Mouse (Mus musculus): Measurements from ENCODE around the gene Gm21964. TPM values are rescaled to one million over a fixed set of nuclear protein-coding genes. Genes with fewer than 3 reads are reported as not detected.

Gm21964 gene
- total and polyA plus RNA-seq, 2 experiments from 2014 or later, result not detected

DNA sequence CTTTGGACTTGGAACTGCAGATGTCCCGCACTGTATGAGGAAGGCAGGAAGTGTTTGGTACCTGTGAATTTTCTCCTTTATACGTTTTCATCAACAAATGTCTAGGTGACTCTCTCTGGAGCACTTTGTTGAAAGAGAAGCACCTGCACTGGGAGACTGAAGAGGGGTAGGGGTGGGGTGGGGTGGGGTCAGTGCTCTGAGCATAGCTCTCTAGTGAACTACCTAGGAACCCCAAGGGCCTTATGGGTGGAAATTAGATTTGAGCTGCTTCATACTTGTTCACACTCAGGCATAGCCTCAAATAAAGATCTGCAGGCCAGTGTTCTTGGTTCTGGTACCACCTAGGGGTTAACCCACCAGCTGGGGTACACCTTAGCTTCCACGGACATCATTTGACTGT lies 1.6 kb downstream of the Gm21964 start, which contains the start of gene Gm17720:
Gene Gm17720, minus strand, starts transcription at position 101 of the 400 bp plus-strand sequence.
- Histone ChIP-seq H3K4me2 (ENCODE audit: low read depth) (no peak within 1 kb of the TSS), H3K9ac (no peak within 1 kb of the TSS), H3K27me3 (ENCODE audit: insufficient read depth, low read length) (no peaks in the 10 kb centered on the region), H3K27ac (ENCODE audit: low read depth, low read length) (no peak within 1 kb of the TSS), H3K4me1 (ENCODE audit: insufficient read depth) (no peaks in the 10 kb centered on the region), H3K4me3 (ENCODE audit: low read depth, low read length) (no peak within 1 kb of the TSS), H3K9me3 (ENCODE audit: low read length) (no peaks in the 10 kb centered on the region), H3K36me3 (ENCODE audit: insufficient read depth) (no peaks in the 10 kb centered on the region)
- DNase-seq, result no peak
- 92% methylated on average over 3 of the region's 3 CpGs for WGBS
- no peak for ATAC-seq
- no peak for TF ChIP-seq CTCF (IDR thresholded peaks at IDR 0.05; ENCODE audit: low read depth)

DNA sequence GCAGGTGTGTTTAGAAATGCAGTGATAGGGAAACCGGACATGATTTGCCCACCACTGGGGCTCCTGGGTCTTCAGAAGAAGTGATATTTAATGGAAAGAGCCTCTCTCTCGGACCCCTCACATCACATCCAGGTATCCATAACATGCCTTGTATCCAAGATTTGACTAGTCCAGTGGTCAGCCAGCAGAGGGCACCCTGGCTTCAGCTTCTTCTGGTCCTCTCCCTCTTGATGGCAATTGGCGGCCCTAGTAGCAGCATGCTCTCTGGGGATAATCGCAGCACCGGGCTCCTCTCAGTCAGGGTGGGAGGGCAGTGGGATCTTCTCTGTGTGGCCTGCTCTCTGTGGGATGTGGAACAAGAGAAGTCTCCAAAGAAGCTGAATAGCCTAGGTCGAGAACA lies 18.7 kb downstream of the Gm21964 start:
- TF ChIP-seq CTCF (IDR thresholded peaks at IDR 0.05; ENCODE audit: low read depth), result peak; percentile 64
- peak; percentile 25 for DNase-seq
- no peak overlapping the region for H3K27ac ChIP-seq (ENCODE audit: low read depth, low read length)
- H3K27me3 ChIP-seq (ENCODE audit: insufficient read depth, low read length), result no peaks in the 10 kb centered on the region
- 39% methylated on average over 6 of the region's 6 CpGs for WGBS
- no peak overlapping the region for H3K4me2 ChIP-seq (ENCODE audit: low read depth)
- no peaks in the 10 kb centered on the region for H3K36me3 ChIP-seq (ENCODE audit: insufficient read depth)
- H3K4me3 ChIP-seq (ENCODE audit: low read depth, low read length), result no peak overlapping the region
- no peaks in the 10 kb centered on the region for H3K9me3 ChIP-seq (ENCODE audit: low read length)
- no peaks in the 10 kb centered on the region for H3K4me1 ChIP-seq (ENCODE audit: insufficient read depth)
- ATAC-seq, result no peak
- no peak overlapping the region for H3K9ac ChIP-seq

DNA sequence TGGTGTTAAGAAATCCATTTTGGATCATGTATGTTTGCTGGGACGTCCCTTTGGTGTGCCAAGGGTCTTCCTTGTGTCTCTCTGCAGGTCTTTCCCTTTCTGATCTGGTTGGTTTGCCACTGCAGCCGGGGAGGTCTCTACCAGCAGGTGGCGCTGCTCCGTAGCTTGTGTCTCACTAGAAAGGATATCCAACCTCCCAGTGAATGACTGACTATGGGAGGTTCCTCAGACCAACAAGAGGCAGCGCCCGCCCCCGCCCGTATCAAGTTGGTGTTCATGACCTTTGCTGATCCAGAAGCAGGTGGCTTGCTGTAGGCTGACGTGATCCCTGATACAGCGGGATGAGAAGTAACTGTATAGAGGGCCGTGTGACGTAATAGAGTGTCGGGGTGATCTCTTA lies 29.5 kb downstream of the Gm21964 start:
- Histone ChIP-seq H3K27me3 (ENCODE audit: insufficient read depth, low read length) (no peaks in the 10 kb centered on the region), H3K9ac (no peak overlapping the region), H3K27ac (ENCODE audit: low read depth, low read length) (no peak overlapping the region), H3K4me2 (ENCODE audit: low read depth) (peak overlapping the region; percentile 6; the same call in 1 of the 2 replicates), H3K9me3 (ENCODE audit: low read length) (no peaks in the 10 kb centered on the region), H3K4me3 (ENCODE audit: low read depth, low read length) (no peak overlapping the region), H3K36me3 (ENCODE audit: insufficient read depth) (no peaks in the 10 kb centered on the region), H3K4me1 (ENCODE audit: insufficient read depth) (no peaks in the 10 kb centered on the region)
- ATAC-seq, result peak; percentile 60
- DNase-seq, result peak; percentile 90
- 21% methylated on average over 13 of the region's 13 CpGs for WGBS
- peak; percentile 88 for TF ChIP-seq CTCF (IDR thresholded peaks at IDR 0.05; ENCODE audit: low read depth)

DNA sequence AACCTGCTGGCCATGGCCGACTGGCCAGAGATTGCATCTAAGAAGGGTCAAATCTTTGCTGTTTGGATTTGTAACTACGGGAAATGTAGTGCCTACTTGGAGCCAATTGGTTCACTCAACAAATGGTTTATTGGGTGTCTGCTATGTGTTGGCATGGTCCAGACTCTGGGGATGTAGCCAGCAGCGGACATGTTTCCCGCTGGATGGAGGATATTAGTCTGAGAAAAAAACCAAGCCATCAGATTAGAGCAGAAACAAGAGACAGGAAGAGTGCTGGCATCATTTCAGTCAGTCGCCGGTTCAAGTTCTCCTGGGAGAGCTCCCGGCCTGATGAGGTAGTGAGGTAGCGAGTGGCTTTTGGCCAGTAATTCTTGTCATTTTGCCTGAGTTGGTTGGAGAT lies 33.2 kb downstream of the Gm21964 start:
- WGBS, result 84% methylated on average over 8 of the region's 8 CpGs
- Histone ChIP-seq H3K4me2 (ENCODE audit: low read depth) (no peak overlapping the region), H3K9me3 (ENCODE audit: low read length) (no peaks in the 10 kb centered on the region), H3K9ac (no peak overlapping the region), H3K27me3 (ENCODE audit: insufficient read depth, low read length) (no peaks in the 10 kb centered on the region), H3K36me3 (ENCODE audit: insufficient read depth) (no peaks in the 10 kb centered on the region), H3K27ac (ENCODE audit: low read depth, low read length) (no peak overlapping the region), H3K4me1 (ENCODE audit: insufficient read depth) (no peaks in the 10 kb centered on the region), H3K4me3 (ENCODE audit: low read depth, low read length) (no peak overlapping the region)
- ATAC-seq, result no peak
- TF ChIP-seq CTCF (IDR thresholded peaks at IDR 0.05; ENCODE audit: low read depth), result no peak
- DNase-seq, result no peak

DNA sequence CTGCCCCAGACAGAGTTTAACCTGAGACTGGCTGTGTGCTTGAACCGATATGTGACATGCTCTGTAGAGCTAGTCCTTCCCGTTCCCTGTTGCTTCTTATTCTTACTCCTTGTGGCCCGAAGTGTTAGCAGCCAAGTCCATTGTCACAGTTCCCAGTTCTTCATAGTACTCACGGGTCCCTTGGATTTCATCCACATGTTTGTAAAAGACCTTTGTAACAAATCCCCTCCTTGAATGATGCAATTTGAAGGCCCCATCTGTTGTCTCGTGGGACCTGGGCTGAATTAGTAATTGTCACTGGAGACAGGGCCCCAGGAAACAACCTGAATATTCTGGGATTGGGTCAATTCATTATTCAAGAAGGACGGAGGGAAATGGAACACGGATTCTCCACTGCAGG lies 34.5 kb downstream of the Gm21964 start:
- no peak overlapping the region for H3K4me2 ChIP-seq (ENCODE audit: low read depth)
- H3K27me3 ChIP-seq (ENCODE audit: insufficient read depth, low read length), result no peaks in the 10 kb centered on the region
- no peak for DNase-seq
- H3K36me3 ChIP-seq (ENCODE audit: insufficient read depth), result no peaks in the 10 kb centered on the region
- H3K4me3 ChIP-seq (ENCODE audit: low read depth, low read length), result no peak overlapping the region
- no peak for ATAC-seq
- H3K27ac ChIP-seq (ENCODE audit: low read depth, low read length), result no peak overlapping the region
- 36% methylated on average over 7 of the region's 7 CpGs for WGBS
- H3K9ac ChIP-seq, result no peak overlapping the region
- TF ChIP-seq CTCF (IDR thresholded peaks at IDR 0.05; ENCODE audit: low read depth), result no peak
- H3K4me1 ChIP-seq (ENCODE audit: insufficient read depth), result no peaks in the 10 kb centered on the region
- no peaks in the 10 kb centered on the region for H3K9me3 ChIP-seq (ENCODE audit: low read length)

DNA sequence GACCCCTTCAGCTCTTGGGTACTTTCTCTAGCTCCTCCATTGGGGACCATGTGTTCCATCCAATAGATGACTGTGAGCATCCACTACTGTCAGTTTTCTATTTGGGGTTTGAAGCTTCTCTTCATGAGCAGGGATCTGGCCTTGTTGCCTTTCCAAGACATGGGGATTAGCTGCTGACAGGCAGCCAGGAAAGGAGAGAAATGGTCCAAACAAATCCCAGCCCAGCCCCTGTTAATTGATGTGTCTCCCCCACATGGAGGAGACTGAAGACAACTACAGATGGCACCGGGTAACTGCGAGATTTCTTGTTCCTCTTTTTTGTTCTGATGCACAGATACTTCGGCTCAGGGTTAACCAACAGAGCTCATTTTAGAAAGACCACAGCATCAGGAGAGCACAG lies 39.1 kb downstream of the Gm21964 start:
- H3K4me3 ChIP-seq (ENCODE audit: low read depth, low read length), result no peak overlapping the region
- H3K4me1 ChIP-seq (ENCODE audit: insufficient read depth), result no peaks in the 10 kb centered on the region
- 60% methylated on average over 3 of the region's 3 CpGs for WGBS
- DNase-seq (no peak), ATAC-seq (no peak)
- TF ChIP-seq CTCF (IDR thresholded peaks at IDR 0.05; ENCODE audit: low read depth), result no peak
- H3K27ac ChIP-seq (ENCODE audit: low read depth, low read length), result no peak overlapping the region
- no peak overlapping the region for H3K9ac ChIP-seq
- no peak overlapping the region for H3K4me2 ChIP-seq (ENCODE audit: low read depth)
- H3K9me3 ChIP-seq (ENCODE audit: low read length), result no peaks in the 10 kb centered on the region
- no peaks in the 10 kb centered on the region for H3K27me3 ChIP-seq (ENCODE audit: insufficient read depth, low read length)
- no peaks in the 10 kb centered on the region for H3K36me3 ChIP-seq (ENCODE audit: insufficient read depth)

DNA sequence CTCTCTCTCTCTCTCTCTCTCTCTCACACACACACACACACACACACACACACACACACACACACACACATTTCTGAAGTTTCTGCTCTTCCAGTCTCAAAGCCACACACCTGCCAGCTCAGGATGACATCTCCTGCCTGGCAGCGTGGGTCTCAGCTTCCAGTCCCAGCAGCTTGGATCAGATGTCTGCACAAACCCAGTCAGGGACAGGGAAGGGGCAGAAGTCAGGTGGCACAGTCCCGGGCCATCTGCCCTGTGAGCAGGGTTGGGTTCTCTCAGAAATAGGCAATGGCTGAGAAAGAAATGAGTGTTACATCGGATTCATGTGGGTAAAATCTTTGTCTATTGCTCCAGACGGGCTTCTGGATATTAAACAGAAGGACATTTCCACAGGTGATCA lies 39.8 kb downstream of the Gm21964 start:
- H3K4me1 ChIP-seq (ENCODE audit: insufficient read depth), result no peaks in the 10 kb centered on the region
- H3K4me2 ChIP-seq (ENCODE audit: low read depth), result no peak overlapping the region
- DNase-seq, result no peak
- 66% methylated on average over 4 of the region's 4 CpGs for WGBS
- ATAC-seq, result no peak
- H3K9ac ChIP-seq, result no peak overlapping the region
- H3K9me3 ChIP-seq (ENCODE audit: low read length), result no peaks in the 10 kb centered on the region
- H3K36me3 ChIP-seq (ENCODE audit: insufficient read depth), result no peaks in the 10 kb centered on the region
- H3K27ac ChIP-seq (ENCODE audit: low read depth, low read length), result no peak overlapping the region
- H3K4me3 ChIP-seq (ENCODE audit: low read depth, low read length), result no peak overlapping the region
- no peak for TF ChIP-seq CTCF (IDR thresholded peaks at IDR 0.05; ENCODE audit: low read depth)
- H3K27me3 ChIP-seq (ENCODE audit: insufficient read depth, low read length), result no peaks in the 10 kb centered on the region

DNA sequence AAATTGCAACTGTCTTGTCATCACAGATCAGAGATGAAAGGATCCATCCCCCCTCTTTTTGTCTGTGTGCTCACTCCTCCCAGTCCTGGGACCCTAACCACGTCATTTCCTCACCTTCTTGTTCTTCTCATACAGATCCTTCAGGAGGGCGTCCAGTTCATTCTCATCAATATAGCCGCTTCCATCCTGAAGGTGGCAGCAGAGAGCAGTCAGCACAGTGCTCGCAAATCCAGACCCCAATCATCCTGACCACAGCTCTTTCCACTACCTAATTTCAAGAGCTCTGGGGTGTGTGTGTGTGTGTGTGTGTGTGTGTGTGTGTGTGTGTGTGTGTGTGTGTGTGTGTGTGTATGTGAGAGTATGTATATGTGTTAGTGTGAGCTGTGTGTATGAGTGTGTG lies 44.5 kb downstream of the Gm21964 start:
- Histone ChIP-seq H3K9ac (no peak overlapping the region), H3K9me3 (ENCODE audit: low read length) (no peaks in the 10 kb centered on the region), H3K4me3 (ENCODE audit: low read depth, low read length) (no peak overlapping the region), H3K36me3 (ENCODE audit: insufficient read depth) (no peaks in the 10 kb centered on the region), H3K27me3 (ENCODE audit: insufficient read depth, low read length) (no peaks in the 10 kb centered on the region), H3K4me2 (ENCODE audit: low read depth) (no peak overlapping the region), H3K4me1 (ENCODE audit: insufficient read depth) (no peaks in the 10 kb centered on the region), H3K27ac (ENCODE audit: low read depth, low read length) (no peak overlapping the region)
- under 1% methylated on average over 4 of the region's 4 CpGs for WGBS
- ATAC-seq, result peak; percentile 73; the same call in 1 of the 2 replicates
- peak; percentile 80 for DNase-seq
- TF ChIP-seq CTCF (IDR thresholded peaks at IDR 0.05; ENCODE audit: low read depth), result peak; percentile 94

Data from forebrain, postnatal 0 days (tissue).